Mouse (Mus musculus) neural tube, embryonic 11.5 days (tissue): Measurements from ENCODE around the gene Slc16a5. TPM values are rescaled to one million over a fixed set of nuclear protein-coding genes. Genes with fewer than 3 reads are reported as not detected.

Experiments used
- ATAC-seq: fragments of 200-750 bp; cut with Nextera tagmentation; 2 replicates; pipeline ENCODE4 v1.8.0; 2017; ENCODE audit warnings: moderate number of reproducible peaks, mild to moderate bottlenecking, moderate TSS enrichment, moderate library complexity; ENCODE audit not compliant: insufficient read depth, low FRiP score, low TSS enrichment
- DNase-seq: peaks from one replicate; pipeline ENCODE4 v3.0.0-alpha.2; 2015; ENCODE audit warnings: low spot score
- H3K27ac ChIP-seq: fragments of 300-500 bp; sonication (generic); 2 replicates; pipeline ENCODE4 v1.5.1; 2014; ENCODE audit warnings: low read depth, mild to moderate bottlenecking, low read length
- H3K27me3 ChIP-seq: fragments of 300-500 bp; sonication (generic); 2 replicates; pipeline ENCODE4 v1.6.1; 2014; ENCODE audit warnings: mild to moderate bottlenecking, low read length, mixed read lengths; ENCODE audit not compliant: control insufficient read depth, insufficient read depth
- H3K36me3 ChIP-seq: fragments of 300-500 bp; sonication (generic); 2 replicates; pipeline ENCODE4 v1.6.1; 2014; ENCODE audit warnings: mild to moderate bottlenecking, low read length, moderate library complexity, mixed read lengths; ENCODE audit not compliant: control insufficient read depth, insufficient read depth
- H3K4me1 ChIP-seq: fragments of 300-500 bp; sonication (generic); 2 replicates; pipeline ENCODE4 v1.6.1; 2014; ENCODE audit warnings: low read length, mixed read lengths; ENCODE audit not compliant: control insufficient read depth, insufficient read depth
- H3K4me2 ChIP-seq: fragments of 300-500 bp; sonication (generic); 2 replicates; pipeline ENCODE4 v1.6.1; 2014; ENCODE audit warnings: low read depth, mild to moderate bottlenecking, moderate library complexity
- H3K4me3 ChIP-seq: fragments of 300-500 bp; sonication (generic); 2 replicates; pipeline ENCODE4 v1.5.1; 2014; ENCODE audit warnings: low read depth, low read length
- H3K9ac ChIP-seq: fragments of 300-500 bp; sonication (generic); 2 replicates; pipeline ENCODE4 v1.6.1; 2014; ENCODE audit warnings: mild to moderate bottlenecking, low read length
- H3K9me3 ChIP-seq: fragments of 300-500 bp; sonication (generic); 2 replicates; pipeline ENCODE4 v1.6.1; 2016; ENCODE audit warnings: low read length; ENCODE audit not compliant: control insufficient read depth
- WGBS: fragments of 180-500 bp; shearing (Covaris S2); extraction: QIAGEN DNeasy Blood & Tissue Kit; methylation state at CpG from one replicate; pipeline ENCODE4 v1.1.7; 2014; 5-methylcytosine and 5-hydroxymethylcytosine counted together
- polyA plus RNA-seq: library from polyadenylated mRNA; unstranded; fragments of >200 nt; fragmentation: Nextera tagmentation; extraction: Ambion mirVana; gene quantifications from 2 replicates; pipeline ENCODE4 v1.2.1, GENCODE M21; 2014

Slc16a5 gene
- polyA plus RNA-seq, 1 experiment from 2014 or later = 0.11 TPM

DNA sequence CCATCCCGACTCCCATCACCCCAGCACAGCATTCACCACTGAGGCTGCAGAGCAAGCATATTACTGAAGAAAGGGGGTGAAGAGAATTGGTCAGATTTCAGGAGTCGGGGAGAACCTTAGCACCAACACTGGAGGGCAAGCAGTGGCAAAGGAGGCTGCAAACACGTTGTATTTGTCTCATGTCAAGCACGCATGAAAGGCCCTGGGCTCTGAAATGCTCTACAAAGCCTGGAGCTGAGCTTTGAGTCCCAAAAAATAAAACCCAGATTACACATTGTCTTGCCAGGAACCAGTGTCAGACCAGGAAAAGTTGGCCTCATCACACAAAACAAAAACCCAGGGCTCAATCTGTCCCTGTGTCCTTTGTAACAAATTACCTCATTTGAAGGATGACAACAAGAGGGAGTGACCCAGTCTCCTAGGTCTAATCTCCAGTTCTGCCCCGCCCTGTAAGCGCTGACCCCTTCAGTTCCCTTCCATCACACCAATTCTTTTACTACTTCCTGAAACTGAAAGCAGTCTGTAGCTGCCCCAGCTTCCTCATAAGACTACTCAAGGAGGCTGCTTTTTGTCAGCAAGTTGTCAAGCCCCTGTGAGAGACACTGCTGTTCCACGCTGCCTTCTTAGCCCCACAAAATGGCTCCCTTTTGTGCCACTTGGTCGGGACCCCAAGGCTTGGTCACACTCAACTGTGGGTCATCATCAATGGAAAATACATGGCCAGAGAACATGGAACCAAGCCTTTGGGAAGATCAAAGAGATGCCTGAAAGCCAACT lies 50.3 kb downstream of the Slc16a5 start:
- H3K27ac ChIP-seq = peak overlapping the region; percentile 64; the same call in 1 of the 2 replicates
- ATAC-seq (no peak), DNase-seq (peak; percentile 30)
- H3K9ac ChIP-seq = peak overlapping the region; percentile 98
- no peaks in the 10 kb centered on the region for H3K27me3 ChIP-seq
- peak overlapping the region; percentile 96 for H3K4me2 ChIP-seq
- no peaks in the 10 kb centered on the region for H3K36me3 ChIP-seq
- no peaks in the 10 kb centered on the region for H3K9me3 ChIP-seq
- peaks cover 40% of the 10 kb centered on the region for H3K4me1 ChIP-seq
- WGBS = 33% methylated on average over 8 of the region's 8 CpGs
- peak overlapping the region; percentile 100 for H3K4me3 ChIP-seq

GRCm38 (mm10) chr11:115513271-115514237 lies 51.3 kb downstream of the Slc16a5 start:
- H3K4me1 ChIP-seq = peaks cover 34% of the 10 kb centered on the region
- peak overlapping the region; percentile 100 for H3K4me3 ChIP-seq
- H3K27me3 ChIP-seq = no peaks in the 10 kb centered on the region
- no peaks in the 10 kb centered on the region for H3K36me3 ChIP-seq
- no peaks in the 10 kb centered on the region for H3K9me3 ChIP-seq
- peak; percentile 70 for DNase-seq
- peak overlapping the region; percentile 96 for H3K4me2 ChIP-seq
- WGBS = under 1% methylated on average over 57 of the region's 57 CpGs
- ATAC-seq = peak; percentile 66; the same call in 1 of the 2 replicates
- peak overlapping the region; percentile 61 for H3K27ac ChIP-seq
- peak overlapping the region; percentile 98 for H3K9ac ChIP-seq

DNA sequence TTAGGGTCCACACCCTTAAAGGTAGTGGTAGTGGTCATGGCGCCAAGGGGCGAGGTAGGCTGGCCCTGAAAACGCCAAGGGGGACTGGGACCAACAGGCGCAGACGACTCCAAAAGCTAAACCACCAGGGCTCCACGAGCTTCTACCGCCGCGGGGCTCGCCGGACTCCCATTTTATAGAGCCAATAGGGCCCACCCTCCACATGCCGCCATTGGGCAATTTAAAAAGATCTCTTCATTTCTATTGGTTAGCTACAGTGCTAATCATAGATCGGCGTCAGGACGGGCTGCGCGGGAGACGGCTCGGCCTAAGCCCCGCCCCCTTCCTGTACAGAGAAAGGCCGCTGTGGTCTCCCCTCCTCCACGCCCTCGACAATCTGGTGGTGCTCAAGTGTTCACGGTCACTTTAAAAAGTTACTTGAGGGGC lies 52.0 kb downstream of the Slc16a5 start, which contains the start of gene Jpt1:
Gene Jpt1, minus strand, starts transcription at position 150 of the 426 bp plus-strand sequence.
- Histone ChIP-seq H3K27ac (peak within 1 kb of the TSS; percentile 61), H3K9me3 (no peaks in the 10 kb centered on the region)
- 0% methylated on average over 24 of the region's 24 CpGs for WGBS

DNA sequence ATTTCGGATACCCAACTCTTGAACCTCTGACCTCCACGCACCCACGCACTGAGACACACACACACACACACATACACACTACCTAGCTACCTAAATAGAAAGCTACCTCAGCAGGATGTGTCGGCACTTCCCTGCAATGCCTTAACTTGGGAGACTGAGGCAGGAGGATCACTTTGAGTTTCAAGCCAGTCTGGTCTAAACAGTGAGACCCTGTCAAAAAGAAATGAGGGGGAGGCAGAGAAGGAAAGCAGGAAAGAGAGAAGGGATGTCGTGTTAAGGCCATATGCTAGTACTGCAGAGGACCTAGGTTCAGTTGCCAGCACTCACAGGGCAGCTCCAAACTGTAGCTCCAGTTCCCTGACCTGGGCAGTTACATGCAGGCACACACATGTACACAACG lies 52.7 kb downstream of the Slc16a5 start:
- Histone ChIP-seq H3K36me3 (no peaks in the 10 kb centered on the region), H3K4me2 (no peak overlapping the region), H3K27ac (no peak overlapping the region), H3K9ac (no peak overlapping the region), H3K4me3 (no peak overlapping the region), H3K9me3 (no peaks in the 10 kb centered on the region), H3K27me3 (no peaks in the 10 kb centered on the region), H3K4me1 (peaks cover 28% of the 10 kb centered on the region)
- ATAC-seq = no peak
- DNase-seq = no peak
- WGBS = 77% methylated on average over 6 of the region's 6 CpGs

More for the DNA sequence above, 52.0 kb downstream of the Slc16a5 start, which contains the start of gene Jpt1:
- H3K4me2 ChIP-seq = peak within 1 kb of the TSS; percentile 96
- DNase-seq (peak; percentile 95), ATAC-seq (peak; percentile 97)
- H3K27me3 ChIP-seq = no peaks in the 10 kb centered on the region
- H3K9ac ChIP-seq = peak within 1 kb of the TSS; percentile 98
- peak within 1 kb of the TSS; percentile 100 for H3K4me3 ChIP-seq
- H3K4me1 ChIP-seq = peaks cover 31% of the 10 kb centered on the region
- H3K36me3 ChIP-seq = no peaks in the 10 kb centered on the region

- no peak overlapping the region for H3K9ac ChIP-seq
- no peak overlapping the region for H3K27ac ChIP-seq
- no peaks in the 10 kb centered on the region for H3K9me3 ChIP-seq
- no peaks in the 10 kb centered on the region for H3K36me3 ChIP-seq
- no peak for ATAC-seq
- H3K4me2 ChIP-seq = no peak overlapping the region
- WGBS = 83% methylated on average over 5 of the region's 5 CpGs
- H3K4me3 ChIP-seq = no peak overlapping the region
- H3K4me1 ChIP-seq = peaks cover 10% of the 10 kb centered on the region
- no peak for DNase-seq
- no peaks in the 10 kb centered on the region for H3K27me3 ChIP-seq
Measured at GRCm38 (mm10) chr11:115516942-115517341, 54.7 kb downstream of the Slc16a5 start.

- Histone ChIP-seq H3K4me1 (no peaks in the 10 kb centered on the region), H3K4me3 (no peak overlapping the region), H3K4me2 (no peak overlapping the region), H3K9ac (no peak overlapping the region), H3K9me3 (no peaks in the 10 kb centered on the region), H3K36me3 (no peaks in the 10 kb centered on the region), H3K27ac (no peak overlapping the region), H3K27me3 (no peaks in the 10 kb centered on the region)
- DNase-seq (no peak), ATAC-seq (no peak)
- WGBS = 74% methylated on average over 9 of the region's 9 CpGs
Measured at GRCm38 (mm10) chr11:115518693-115519092, 56.4 kb downstream of the Slc16a5 start.

DNA sequence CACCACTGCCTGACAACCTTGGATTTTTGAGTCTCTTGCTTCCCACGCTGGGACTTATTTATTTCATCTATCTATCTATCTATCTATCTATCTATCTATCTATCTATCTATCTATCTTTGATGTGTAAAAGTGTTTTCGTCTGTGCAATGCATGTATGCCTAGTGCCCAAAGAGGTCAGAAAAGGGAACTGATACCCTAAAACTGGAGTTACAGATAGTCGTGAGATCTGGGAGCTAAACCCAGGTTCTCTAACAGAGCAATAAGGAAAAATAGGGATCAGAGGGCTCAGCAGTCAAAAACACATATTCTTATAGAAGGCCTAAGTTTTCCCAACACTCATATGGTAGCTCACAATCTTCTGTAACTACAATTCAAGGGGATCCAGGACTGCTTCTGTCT lies 57.3 kb downstream of the Slc16a5 start:
- WGBS = 87% methylated on average over 3 of the region's 3 CpGs
- H3K27me3 ChIP-seq = no peaks in the 10 kb centered on the region
- H3K9ac ChIP-seq = no peak overlapping the region
- ATAC-seq (no peak), DNase-seq (no peak)
- no peak overlapping the region for H3K4me3 ChIP-seq
- H3K36me3 ChIP-seq = no peaks in the 10 kb centered on the region
- H3K4me1 ChIP-seq = no peaks in the 10 kb centered on the region
- H3K9me3 ChIP-seq = no peaks in the 10 kb centered on the region
- no peak overlapping the region for H3K27ac ChIP-seq
- H3K4me2 ChIP-seq = no peak overlapping the region

GRCm38 (mm10) chr11:115520218-115520617 lies 57.9 kb downstream of the Slc16a5 start:
- H3K27ac ChIP-seq = no peak overlapping the region
- H3K36me3 ChIP-seq = no peaks in the 10 kb centered on the region
- H3K4me2 ChIP-seq = no peak overlapping the region
- H3K9ac ChIP-seq = no peak overlapping the region
- H3K27me3 ChIP-seq = no peaks in the 10 kb centered on the region
- 83% methylated on average over 2 of the region's 2 CpGs for WGBS
- DNase-seq (no peak), ATAC-seq (no peak)
- H3K4me1 ChIP-seq = no peaks in the 10 kb centered on the region
- H3K9me3 ChIP-seq = no peaks in the 10 kb centered on the region
- H3K4me3 ChIP-seq = no peak overlapping the region
